Mouse (Mus musculus) left cerebral cortex, adult 2 months (tissue): ENCODE results near the gene Nfia. TPM values are rescaled to one million over a fixed set of nuclear protein-coding genes. Genes with fewer than 3 reads are reported as not detected.

Source experiments
- DNase-seq, 2 experiments: peaks; one replicate each; pipeline ENCODE4 v3.0.0; 2021 to 2022; ENCODE audit warnings: low spot score in 2 of 2, mixed read lengths in 1 of 2; ENCODE audit errors: extremely low spot score in 1 of 2
- H3K27ac ChIP-seq: fragments of 200-600 bp; 2 replicates; pipeline ENCODE4 v1.8.1; 2022
- H3K4me3 ChIP-seq: fragments of 200-600 bp; 2 replicates; pipeline ENCODE4 v1.8.1; 2022
- CTCF ChIP-seq: fragments of 200-600 bp; IDR thresholded peaks from 2 replicates; pipeline ENCODE4 v1.8.1; 2022; ENCODE audit warnings: antibody characterized with exemption, mild to moderate bottlenecking, moderate library complexity
- intact Hi-C: fragments of 180-260 bp; cut with DNase I; formaldehyde crosslinking; loops from one replicate; pipeline ENCODE4 v1.15.1; 2025
- total RNA-seq, 2 experiments: library from RNA; stranded (reverse); gene quantifications; 2 replicates each; pipeline ENCODE4 v1.2.3; 2021

Nfia gene
- total RNA-seq, 2 experiments from 2014 or later, result 58.1 to 62.5 TPM

DNA sequence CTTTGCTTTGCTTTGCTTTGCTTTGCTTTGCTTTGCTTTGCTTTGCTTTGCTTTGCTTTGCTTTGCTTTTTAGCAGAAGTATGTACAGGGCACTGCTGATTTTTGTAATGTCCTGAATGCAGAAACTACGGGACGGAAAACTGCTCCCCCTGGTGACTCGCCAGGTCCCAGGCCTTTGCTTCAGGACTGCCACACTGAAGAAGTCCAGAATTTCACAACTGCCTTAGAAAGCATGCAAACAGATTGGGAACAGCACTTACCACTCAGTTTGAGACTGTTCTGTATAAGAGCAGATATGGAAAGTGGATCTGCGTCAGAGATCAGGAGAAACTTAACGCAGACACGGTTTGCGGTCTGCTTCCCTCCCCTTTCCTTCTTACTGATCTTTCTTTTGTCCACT lies 336.5 kb downstream of the Nfia start:
- intact Hi-C loops, result loop anchor here (5.0 kb wide), 2 partner anchors 213 to 357 kb away; no protein-coding TSS in a partner anchor
- Histone ChIP-seq H3K27ac (peak overlapping the region; percentile 48; the same call in 1 of the 2 replicates), H3K4me3 (no peak overlapping the region)
- TF ChIP-seq CTCF, result peak; percentile 50
- DNase-seq, result no peak

DNA sequence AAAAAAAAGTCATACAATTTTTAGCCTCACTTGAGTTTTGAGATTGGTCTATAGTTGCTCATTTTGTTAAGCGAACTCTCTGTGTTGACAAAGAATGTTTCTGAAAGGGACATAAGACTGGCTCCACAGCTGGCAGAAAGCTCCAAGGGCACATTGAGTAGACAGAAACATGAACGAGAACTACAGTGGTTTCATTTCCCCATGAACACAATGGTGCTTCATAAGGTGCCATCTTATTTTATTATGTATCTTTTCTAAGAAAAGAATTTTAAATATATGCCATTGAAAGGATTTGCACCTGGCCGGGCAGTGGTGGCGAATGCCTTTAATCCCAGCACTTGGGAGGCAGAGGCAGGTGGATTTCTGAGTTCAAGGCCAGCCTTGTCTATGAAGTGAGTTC lies 337.4 kb downstream of the Nfia start:
- DNase-seq, result no peak
- H3K4me3 ChIP-seq, result no peak overlapping the region
- H3K27ac ChIP-seq, result no peak overlapping the region
- TF ChIP-seq CTCF, result no peak
- intact Hi-C loops, result loop anchor here (5.0 kb wide), 2 partner anchors 212 to 358 kb away; no protein-coding TSS in a partner anchor

DNA sequence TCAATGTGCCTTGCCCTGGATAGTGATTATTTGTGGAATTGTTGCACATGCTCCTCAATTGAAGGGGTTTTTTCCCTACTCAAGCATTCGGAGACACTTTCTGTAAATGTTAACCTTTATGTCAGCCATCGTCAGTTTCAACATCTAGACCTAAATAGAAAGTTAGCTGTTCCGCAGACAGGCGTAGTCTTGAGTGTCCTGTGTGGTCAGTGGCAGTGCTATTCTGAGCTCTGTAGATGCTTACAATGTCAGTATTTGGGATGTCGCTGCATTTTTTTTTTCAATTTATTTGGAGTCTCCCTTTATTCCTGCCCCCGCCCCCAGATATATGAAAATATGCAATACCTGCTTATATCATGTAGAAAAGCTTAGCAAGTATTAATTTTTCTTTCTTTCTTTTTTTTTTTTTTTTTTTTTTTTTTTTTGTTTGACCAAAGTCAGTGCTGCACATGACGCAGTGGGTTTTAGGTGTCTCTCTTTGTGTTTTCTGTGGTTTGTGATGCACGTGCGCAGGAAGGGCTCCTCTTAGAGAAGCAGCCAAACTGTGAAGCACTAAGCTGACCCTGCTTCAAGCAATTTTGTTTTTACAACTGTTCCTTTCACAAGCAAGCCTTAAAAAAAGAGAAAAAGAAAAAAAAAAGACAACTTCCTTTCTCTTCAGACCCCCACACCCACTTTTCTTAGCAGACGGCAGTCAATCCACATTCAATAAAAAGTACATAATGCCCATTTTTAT lies 340.9 kb downstream of the Nfia start:
- no peak overlapping the region for H3K4me3 ChIP-seq
- intact Hi-C loops, result no loop called here
- H3K27ac ChIP-seq, result no peak overlapping the region
- no peak for DNase-seq
- TF ChIP-seq CTCF, result no peak

DNA sequence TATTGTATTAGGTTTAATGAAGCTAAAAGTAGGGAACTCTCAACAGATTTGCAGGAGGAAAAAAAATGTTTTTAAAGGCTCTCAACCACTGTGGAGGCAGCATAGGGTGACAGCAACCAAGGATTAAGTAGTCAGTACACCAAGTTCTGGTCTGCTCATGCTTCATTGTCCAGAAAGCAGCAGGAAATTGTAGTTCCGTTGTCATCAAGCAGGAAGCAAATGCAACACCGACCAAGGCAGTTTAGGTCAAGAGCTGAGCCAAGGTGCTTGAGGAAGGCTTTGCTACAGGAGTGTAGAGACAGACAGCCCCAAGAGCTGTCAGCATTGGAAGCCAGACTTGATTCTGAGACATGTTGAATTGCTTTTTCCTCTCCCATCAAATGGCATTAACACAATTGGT lies 342.4 kb downstream of the Nfia start:
- intact Hi-C loops, result no loop called here
- no peak for DNase-seq
- no peak for TF ChIP-seq CTCF
- Histone ChIP-seq H3K4me3 (no peak overlapping the region), H3K27ac (no peak overlapping the region)

DNA sequence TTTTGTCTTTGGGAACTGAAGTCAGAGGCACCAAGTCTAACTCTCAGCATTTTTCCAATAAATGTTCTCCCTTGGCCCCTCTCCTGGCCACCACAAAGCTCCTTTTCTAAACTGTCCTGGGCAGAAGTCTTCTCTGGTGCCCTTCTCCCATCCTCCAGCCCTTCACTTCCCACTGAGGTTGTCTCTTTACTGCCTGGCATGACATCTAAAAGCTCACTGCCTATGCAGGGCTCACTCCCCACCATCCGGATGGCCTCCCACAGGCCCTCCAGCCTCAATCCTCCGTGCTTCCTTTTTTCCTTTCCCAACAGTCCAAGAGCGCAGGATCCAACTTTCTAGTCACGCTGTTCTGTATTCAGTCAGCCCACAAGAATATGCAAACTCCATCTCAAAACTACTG lies 342.9 kb downstream of the Nfia start:
- intact Hi-C loops, result no loop called here
- Histone ChIP-seq H3K27ac (no peak overlapping the region), H3K4me3 (no peak overlapping the region)
- no peak for DNase-seq
- no peak for TF ChIP-seq CTCF

DNA sequence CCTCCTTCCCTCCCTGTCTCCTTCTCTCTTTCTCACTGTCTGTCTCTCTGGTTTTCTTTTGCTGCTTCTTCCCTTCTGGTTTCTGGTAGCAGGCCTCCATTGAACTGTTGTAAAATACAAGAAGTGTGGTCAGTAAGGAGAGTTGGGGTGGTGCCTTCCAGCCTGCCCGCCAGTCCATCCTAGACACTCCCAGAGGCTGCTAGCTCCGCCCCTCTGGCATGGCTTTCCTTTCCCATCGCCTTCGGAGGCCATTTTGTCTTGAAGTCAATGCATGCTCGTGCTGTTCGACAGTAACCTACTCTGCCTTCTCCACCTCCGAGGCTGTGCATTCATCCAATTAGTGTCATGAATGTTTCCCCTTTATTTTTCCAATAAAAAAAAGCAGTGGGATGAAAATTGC lies 343.5 kb downstream of the Nfia start:
- no peak overlapping the region for H3K4me3 ChIP-seq
- TF ChIP-seq CTCF, result no peak
- no peak overlapping the region for H3K27ac ChIP-seq
- no peak for DNase-seq
- intact Hi-C loops, result no loop called here

DNA sequence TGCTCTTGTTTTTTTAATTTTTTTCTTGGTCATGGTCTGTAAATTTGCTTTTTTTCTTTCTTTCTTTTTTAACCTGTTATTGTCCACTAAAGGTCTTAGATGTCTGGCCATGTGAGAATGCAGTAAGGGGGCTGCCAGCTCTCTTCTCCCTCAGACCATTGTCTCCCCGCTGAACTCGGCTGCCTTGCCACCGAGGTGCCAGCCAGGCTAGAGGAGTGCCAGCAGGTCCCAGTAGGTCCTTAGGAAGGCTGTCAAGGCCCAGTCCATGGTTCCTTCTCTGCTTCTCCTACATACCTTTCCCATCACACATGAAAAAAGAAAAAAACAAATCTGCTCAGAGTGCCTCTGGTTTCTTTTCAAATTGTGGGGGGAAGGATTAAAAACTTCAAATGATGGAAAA lies 345.6 kb downstream of the Nfia start:
- no peak for TF ChIP-seq CTCF
- no peak overlapping the region for H3K4me3 ChIP-seq
- intact Hi-C loops, result no loop called here
- H3K27ac ChIP-seq, result no peak overlapping the region
- DNase-seq, result no peak

DNA sequence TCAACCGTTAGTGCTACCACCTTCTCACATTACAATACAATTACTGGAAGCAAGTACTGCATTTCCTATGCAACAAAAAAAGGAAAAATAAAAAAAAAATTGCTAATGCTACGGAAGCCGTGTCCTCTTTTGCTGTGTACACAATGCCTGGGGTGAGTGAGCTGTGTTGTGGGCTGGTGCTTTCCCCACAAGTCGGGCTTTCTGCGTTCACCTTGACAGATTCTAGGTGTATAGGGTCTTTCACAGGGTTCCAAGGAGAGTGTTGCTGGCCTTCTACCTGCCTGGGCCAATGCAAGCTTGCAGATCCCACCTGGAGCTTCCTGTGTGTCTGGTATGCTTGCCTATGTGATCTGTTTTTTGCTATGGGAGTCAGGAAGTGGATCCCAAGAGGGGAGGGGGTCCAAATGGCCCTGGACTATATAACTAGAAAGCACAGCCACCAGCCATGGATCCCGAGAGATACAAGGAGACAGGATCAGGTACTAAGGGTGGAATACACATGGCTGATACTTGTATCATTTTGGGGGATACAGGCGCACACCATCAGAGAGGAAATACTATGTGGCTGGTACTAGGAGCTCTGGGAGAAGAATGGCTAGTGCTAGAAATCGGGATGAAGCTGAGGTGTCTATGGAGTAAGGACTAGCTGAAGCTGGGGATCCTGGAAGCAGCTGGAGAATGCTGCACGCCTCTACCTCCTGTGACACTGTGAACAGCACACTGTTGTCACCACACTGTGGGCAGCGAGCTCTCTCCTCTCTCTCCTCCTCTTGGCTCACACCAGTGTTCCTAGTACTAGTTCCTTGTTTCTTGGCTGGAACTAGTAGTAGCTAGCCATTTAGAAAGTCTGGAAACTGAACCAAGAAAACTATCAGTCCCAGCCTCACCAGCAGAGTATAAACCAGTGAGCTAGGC lies 346.5 kb downstream of the Nfia start:
- H3K27ac ChIP-seq, result no peak overlapping the region
- no peak overlapping the region for H3K4me3 ChIP-seq
- no peak for DNase-seq
- TF ChIP-seq CTCF, result no peak
- intact Hi-C loops, result no loop called here

DNA sequence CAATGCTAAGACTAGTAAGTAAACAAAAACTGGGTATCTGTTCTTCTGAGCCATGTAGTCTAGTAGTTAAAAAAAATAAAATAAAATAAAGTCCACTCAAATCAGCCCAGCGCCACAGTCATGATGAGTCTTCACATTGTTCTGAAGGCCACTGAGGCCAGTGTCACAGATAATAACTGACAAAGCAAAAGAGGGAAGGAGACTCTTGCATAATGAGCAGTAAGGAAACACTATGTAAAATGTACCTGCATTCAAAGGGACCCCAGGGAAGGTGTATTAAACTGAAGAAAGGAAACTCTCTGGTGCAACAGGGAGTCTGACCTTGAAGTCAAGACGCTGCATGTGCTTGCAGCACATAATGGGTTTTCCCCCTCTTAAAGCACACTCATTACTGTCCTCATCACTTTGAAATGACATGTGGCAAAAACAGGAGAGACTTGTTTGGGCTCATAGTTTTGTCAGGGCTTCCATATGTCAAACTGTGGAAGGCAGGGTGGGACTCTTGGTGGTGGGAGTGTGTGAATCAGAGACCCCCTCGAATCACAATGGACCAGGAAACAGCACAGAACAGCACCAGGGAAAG lies 347.5 kb downstream of the Nfia start:
- no peak for TF ChIP-seq CTCF
- H3K27ac ChIP-seq, result no peak overlapping the region
- DNase-seq, result no peak
- intact Hi-C loops, result no loop called here
- no peak overlapping the region for H3K4me3 ChIP-seq

DNA sequence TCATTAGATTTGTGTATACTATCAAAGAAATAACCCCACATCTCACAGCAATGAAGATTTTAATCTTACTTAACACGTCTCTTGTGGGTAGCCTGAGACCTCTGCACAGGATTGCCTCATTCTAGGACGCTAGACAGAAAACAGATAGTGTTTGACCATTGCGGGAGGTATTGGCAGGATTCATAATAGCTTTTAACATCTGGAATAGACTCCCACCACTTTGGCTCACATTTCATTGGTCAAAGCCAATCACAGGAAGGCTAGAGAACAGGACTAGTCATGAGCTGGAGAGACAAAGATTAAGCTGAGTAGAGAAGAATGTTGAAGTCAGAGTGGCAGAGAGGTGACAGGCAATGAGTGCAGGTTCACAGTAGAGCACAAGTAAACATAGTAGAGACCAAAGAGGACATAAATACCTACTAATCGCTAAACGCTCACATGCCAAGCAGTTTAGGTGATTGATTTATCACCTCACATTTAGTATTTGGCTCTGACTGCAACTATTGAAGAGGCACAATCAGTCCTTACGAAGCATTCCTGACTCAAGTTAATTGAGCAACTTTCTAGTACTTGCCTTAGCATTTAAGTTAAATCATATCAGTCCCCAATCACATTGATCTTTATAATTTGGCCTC lies 348.3 kb downstream of the Nfia start:
- intact Hi-C loops, result no loop called here
- no peak overlapping the region for H3K4me3 ChIP-seq
- DNase-seq, result no peak
- no peak for TF ChIP-seq CTCF
- no peak overlapping the region for H3K27ac ChIP-seq

DNA sequence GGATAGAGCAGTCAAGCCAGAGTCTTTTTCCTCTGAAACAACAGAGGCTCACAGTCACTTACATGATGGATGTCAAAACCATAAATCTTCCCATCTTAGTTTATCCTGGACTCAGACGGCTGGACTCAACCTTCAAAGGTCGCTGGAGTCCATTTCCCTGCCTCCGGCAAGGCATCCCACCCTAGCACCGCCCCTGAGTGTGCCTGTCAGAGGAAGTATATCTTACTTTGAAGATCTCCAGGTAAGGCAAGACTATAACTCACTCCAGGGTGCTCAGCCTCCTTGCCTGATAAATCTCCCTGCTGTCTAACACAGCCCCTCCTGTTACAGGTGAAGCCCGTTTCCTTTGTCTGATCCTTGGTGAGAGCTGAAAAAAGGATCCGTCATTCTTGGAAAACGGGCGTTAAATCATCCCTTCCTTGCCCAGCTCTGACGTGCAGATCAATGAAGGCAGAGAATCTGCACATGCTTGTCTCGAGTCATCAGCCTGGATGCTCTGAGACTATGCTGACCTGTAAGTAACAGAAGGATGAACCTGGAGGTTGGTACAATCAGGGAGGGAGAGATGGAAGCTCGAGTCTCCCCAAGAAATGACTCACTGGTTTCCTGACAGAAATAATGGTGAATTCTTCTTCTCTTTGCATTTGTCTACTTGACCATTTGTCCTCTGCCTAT lies 353.6 kb downstream of the Nfia start:
- TF ChIP-seq CTCF, result no peak
- Histone ChIP-seq H3K27ac (no peak overlapping the region), H3K4me3 (no peak overlapping the region)
- intact Hi-C loops, result no loop called here
- no peak for DNase-seq
